Mouse (Mus musculus) mature B cell (primary cell): ENCODE results near the gene Slc16a7.

Experiments used
- in situ Hi-C: fragments of 300-500 bp; cut with MboI; formaldehyde crosslinking; loops from 2 replicates; pipeline ENCODE4 v1.14.3; 2019

The Slc16a7 gene

DNA sequence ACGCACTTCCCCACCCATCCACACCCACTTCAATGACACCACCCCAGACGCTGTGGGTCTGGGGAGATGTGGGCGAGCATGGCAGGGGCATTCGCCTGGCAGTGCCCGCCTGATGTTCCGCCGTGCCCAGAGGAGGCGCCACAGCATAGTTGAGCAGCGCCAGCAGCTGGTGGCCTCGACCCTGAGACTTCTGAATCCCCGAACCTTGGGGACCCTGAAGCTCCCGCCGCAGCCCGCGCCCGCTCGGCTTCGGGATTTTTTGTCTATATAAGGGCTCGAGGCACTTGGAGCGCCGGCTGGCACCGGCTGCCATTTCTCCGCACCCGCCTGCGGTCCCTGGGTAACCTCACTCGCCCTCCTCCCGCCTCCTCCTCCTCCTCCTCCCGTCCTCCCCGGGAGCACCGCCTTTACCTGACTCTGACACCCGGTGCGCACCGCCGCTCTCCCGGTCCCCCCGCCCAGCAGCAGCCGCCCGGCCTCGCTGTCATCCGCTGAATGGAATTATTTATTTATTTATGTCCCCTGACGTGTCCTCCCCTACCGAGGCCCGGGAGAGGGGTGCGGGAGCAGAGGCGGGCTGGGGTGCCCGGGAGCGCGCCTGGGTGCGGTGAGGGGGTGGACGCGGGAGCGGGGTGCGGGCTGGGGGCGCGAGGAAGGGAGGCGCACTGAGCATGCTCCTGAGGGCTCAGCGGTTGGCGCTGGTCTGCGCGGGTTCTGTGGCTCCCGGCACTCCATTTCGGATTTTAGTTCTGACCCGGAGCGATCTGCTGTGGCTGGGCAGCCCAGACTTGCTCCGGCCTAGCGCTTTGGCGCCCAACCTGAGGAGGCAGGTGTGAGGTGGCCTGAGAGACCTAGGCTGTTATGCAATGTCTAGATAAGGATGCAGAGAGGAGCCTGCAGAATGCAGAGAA, at the start of gene Slc16a7:
TSS of gene Slc16a7 (minus strand) at position 590 of the 911 bp plus-strand sequence.
- in situ Hi-C loops, result loop anchor here (25.0 kb wide), 1 partner anchor 1123 kb away; no protein-coding TSS in a partner anchor

DNA sequence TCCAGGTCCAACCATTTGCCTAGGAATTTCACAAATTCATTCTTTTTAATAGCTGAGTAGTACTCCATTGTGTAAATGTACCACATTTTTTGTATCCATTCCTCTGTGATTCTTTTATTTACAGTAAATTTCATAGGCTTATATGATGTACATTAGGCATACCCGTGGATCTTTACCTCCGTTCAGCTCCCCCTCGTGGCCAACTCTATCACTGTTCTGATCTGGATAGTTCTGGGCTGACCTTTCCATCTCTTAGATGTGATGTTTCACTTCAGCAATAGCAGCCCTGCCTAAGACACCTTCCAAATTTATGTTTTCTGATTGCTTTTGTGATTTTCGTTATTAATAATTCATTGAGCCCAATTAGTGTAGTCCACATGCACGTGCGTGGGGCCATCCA, 29.5 kb upstream of the Slc16a7 start:
- in situ Hi-C loops, result no loop called here

- in situ Hi-C loops, result loop anchor here (25.0 kb wide), 1 partner anchor 1113 kb away; no protein-coding TSS in a partner anchor
Observed at GRCm38 (mm10) chr10:125399796-125400195, 10.5 kb upstream of the Slc16a7 start.

- in situ Hi-C loops, result loop anchor here (25.0 kb wide), 1 partner anchor 1122 kb away; no protein-coding TSS in a partner anchor
Observed at GRCm38 (mm10) chr10:125390011-125390410, 746 bp upstream of the Slc16a7 start.

DNA sequence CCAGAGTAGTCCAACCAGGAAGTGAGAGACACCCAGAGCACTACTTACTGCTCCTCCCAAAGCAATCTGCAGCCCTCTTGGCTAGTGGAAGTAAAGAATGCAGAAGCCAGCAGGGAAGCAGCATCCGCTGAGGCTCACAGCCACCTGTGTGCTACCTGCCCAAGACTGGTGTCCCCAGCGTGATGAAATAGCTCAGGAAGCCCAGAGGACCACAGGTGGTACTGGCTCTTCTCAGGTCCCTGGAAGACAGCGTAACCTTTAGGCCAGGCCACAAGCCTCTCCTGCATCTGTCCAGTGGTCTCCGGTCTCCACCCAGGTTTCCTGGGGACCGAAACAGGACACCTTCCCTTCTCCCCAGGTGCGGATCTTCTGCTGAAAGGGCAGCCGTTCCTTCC, 787 bp downstream of the Slc16a7 start:
- in situ Hi-C loops, result loop anchor here (25.0 kb wide), 1 partner anchor 1124 kb away; no protein-coding TSS in a partner anchor

- in situ Hi-C loops, result loop anchor here (25.0 kb wide), 1 partner anchor 1124 kb away; no protein-coding TSS in a partner anchor
Observed at GRCm38 (mm10) chr10:125387782-125388415, 1.4 kb downstream of the Slc16a7 start.

DNA sequence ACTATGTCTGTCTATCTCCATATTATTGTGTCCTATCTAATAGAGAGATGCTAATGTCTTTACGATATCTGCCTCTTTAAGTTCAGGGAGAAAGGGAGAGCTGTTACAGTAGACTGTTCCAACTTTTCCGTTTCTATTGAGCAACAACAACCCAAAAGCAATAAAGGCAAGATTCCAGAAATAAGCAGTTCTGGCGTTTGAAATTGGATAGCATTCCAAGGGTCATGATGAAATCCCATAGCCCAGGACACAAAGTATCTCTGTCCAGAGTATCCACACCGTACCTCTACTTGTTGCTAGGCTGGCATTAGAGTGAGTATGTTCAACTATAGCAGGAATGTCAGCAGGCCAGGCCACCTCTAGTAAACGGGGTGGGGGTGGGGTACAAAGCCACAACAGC, 13.7 kb downstream of the Slc16a7 start:
- in situ Hi-C loops, result loop anchor here (25.0 kb wide), 1 partner anchor 1137 kb away; no protein-coding TSS in a partner anchor

DNA sequence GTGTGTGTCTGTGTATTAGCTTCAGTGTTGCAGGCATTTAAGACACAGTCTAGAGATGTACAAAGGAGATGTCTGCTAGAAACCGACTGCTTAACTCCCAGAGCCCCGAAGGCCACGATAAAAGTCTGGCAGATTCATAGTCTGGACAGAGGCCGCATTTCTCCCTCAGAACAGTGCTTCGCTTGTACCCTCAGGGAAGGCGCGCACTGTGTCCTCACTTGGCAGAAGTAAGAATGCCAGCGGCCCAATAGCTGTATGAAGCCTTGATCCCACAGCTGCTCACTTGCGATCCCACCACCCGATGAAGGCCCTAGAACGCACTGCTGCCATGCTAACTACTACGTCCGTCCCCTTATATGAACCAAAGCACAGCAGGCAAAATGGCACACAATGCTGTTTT, 16.6 kb downstream of the Slc16a7 start:
- in situ Hi-C loops, result no loop called here

- in situ Hi-C loops, result no loop called here
Observed at GRCm38 (mm10) chr10:125371451-125371850, 17.8 kb downstream of the Slc16a7 start.

DNA sequence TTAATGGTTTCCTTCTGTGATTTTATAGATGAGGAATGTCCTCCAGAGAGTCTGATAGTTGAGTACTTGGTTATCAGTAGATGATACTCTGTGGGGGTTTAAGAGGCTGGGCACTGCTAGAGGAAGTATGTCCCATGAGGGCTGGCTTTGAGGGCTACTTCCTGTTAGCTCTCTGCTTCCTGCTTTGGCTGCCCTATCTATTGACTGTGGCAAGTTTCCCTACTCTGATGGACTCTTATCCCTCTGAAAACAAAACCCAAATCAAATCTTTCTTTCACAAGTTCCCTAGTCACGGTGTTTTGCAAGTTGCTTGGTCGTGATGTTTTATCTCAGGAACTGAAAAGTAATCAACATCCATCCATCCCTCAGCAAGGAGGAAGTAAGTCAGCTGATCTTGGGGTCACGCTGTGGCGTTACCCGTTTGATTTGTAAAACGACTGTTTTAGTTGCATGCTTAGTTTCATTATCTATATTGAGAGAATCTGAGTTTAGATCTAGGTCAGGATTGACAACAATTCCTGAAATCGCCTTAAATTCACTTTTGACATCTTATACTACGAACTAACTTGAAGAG, 19.1 kb downstream of the Slc16a7 start:
- in situ Hi-C loops, result no loop called here

- in situ Hi-C loops, result no loop called here
Observed at GRCm38 (mm10) chr10:125358479-125358878, 30.8 kb downstream of the Slc16a7 start.

DNA sequence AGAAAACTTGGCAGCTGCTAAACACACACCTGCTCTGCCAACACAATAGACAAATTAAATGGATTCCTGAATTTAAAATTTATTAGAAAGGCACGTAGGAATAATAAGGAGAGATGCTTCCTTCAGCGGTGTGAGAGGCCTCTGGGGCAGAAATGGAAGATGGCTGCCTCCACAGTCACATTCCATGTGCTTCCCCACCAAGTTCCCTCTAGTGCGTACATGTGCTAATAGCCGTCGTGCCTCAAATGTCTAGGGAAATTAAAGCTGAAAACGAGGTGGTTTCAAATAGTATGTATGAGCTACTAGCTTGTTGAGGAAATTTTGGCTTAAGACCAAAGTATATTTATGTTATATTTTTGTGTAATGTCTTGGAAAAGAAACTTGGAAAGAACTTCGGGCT, 36.5 kb downstream of the Slc16a7 start:
- in situ Hi-C loops, result no loop called here

DNA sequence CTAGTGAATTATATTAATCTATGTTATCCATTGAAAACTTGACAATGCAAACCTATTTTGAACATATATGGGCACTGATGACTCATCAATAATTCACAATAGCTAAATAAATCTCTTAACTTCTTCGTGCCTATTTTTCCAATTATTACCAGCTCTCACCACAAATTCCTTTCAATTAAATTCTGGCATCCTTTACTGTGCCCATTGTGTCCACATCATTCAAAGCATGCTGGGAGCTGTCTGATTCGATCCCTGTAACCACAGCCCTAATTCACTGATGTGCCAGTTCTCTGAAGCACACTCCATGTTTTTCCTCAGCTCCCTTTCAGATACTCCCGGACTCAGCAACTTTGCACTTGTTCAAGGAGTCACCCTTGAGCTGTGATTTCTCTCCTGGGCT, 41.1 kb downstream of the Slc16a7 start:
- in situ Hi-C loops, result no loop called here

- in situ Hi-C loops, result no loop called here
Observed at GRCm38 (mm10) chr10:125347149-125347548, 42.1 kb downstream of the Slc16a7 start.

GRCm38 (mm10) chr10:125346364-125346763, 42.9 kb downstream of the Slc16a7 start:
- in situ Hi-C loops, result no loop called here

- in situ Hi-C loops, result no loop called here
Observed at GRCm38 (mm10) chr10:125345583-125345982, 43.7 kb downstream of the Slc16a7 start.

DNA sequence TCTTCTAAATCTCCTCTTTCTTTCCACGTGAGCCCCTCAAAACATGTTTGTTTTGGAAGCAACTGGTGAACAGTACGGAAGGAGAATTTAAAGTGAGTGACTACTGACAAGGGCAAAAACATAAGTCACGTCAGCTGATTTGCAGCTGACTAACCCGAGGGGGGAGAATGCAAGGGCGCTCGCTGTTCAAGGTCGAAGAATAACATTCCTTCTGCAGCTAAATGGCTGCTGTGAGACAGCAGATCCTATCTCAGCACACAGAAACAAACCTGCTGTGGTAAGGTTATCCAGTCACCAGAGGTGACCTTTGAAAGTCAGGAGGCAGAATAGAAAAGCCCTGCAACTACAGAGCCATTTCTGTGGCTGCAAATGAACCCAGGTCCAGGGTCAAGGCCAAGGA, 47.1 kb downstream of the Slc16a7 start:
- in situ Hi-C loops, result no loop called here

GRCm38 (mm10) chr10:125333799-125334198, 55.5 kb downstream of the Slc16a7 start:
- in situ Hi-C loops, result no loop called here

- in situ Hi-C loops, result no loop called here
Observed at GRCm38 (mm10) chr10:125331334-125331733, 57.9 kb downstream of the Slc16a7 start.

GRCm38 (mm10) chr10:125328331-125329063, 60.8 kb downstream of the Slc16a7 start:
- in situ Hi-C loops, result no loop called here

DNA sequence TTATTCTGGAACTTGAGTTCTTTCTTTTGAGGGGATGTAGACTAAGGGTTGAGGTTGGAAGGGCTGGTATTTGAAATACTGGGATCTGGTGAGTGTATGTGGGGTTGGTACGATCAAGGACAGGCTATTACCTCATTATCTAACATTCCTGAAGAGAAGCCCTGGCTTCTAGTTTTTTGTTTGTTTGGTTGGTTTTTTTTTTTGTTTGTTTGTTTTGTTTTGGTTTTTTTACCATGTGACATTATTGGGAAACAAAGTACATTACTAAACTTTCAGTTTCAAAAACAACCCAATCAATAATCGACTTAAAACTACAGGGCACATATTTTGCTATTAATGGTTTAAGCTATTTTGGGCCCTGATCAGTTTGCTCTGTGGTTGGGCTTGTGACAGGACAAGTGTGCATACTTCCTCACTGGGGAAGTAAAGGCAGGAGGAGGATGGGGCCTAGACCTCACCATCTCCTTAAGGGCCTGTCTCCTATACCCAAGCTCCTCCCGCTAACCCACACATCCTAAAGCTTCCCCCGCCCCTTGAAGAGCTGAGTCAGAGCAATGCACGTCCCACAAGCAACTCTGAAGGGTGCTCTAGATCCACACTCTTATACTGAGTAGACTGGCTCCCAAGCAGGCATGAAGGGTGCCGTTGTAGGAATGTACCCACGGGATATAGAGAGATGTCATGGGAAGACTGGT, 64.2 kb downstream of the Slc16a7 start:
- in situ Hi-C loops, result no loop called here
